Mouse (Mus musculus) lung, adult 2 months (tissue): ENCODE results near the gene Batf.

ENCODE experiments used
- CTCF ChIP-seq: fragments of 200-500 bp; IDR thresholded peaks from 2 replicates; pipeline ENCODE4 v1.5.1; 2011; ENCODE audit warnings: mild to moderate bottlenecking, low read length, control low read depth; ENCODE audit not compliant: insufficient read depth
- POLR2A ChIP-seq: fragments of 200-500 bp; IDR thresholded peaks from 2 replicates; pipeline ENCODE4 v1.6.1; 2011; ENCODE audit warnings: low read depth, mild to moderate bottlenecking, control low read depth, low read length, borderline replicate concordance; ENCODE audit errors: extremely low read depth

- TF ChIP-seq POLR2A (0 out of 2 replicates have a peak, but pooled peaks have one; percentile 34), CTCF (no peak)
Observed at GRCm38 (mm10) chr12:85686466-85687216, at the start of gene Batf.
